Mouse (Mus musculus) heart, postnatal 0 days (tissue): Measurements from ENCODE around the gene Adrb1. TPM values are rescaled to one million over a fixed set of nuclear protein-coding genes. Genes with fewer than 3 reads are reported as not detected.

Source experiments
- ATAC-seq: fragments of 200-750 bp; cut with Nextera tagmentation; 2 replicates; pipeline ENCODE4 v1.8.0; 2017; ENCODE audit warnings: low read depth, moderate number of reproducible peaks, moderate library complexity; ENCODE audit not compliant: insufficient read depth
- DNase-seq: peaks from one replicate; pipeline ENCODE4 v3.0.0-alpha.2; 2016; ENCODE audit warnings: low spot score
- H3K27ac ChIP-seq: fragments of 300-500 bp; sonication (generic); 2 replicates; pipeline ENCODE4 v1.5.1; 2014; ENCODE audit warnings: low read depth, mild to moderate bottlenecking
- H3K27me3 ChIP-seq: fragments of 300-500 bp; sonication (generic); 2 replicates; pipeline ENCODE4 v1.6.1; 2014; ENCODE audit warnings: low read length, mixed read lengths; ENCODE audit not compliant: control insufficient read depth, insufficient read depth
- H3K36me3 ChIP-seq: fragments of 300-500 bp; sonication (generic); replicated peaks from 2 replicates; pipeline ENCODE4 v1.6.1; 2014; ENCODE audit warnings: low read length, mixed read lengths; ENCODE audit not compliant: control insufficient read depth, insufficient read depth
- H3K4me1 ChIP-seq: fragments of 300-500 bp; sonication (generic); 2 replicates; pipeline ENCODE4 v1.6.1; 2014; ENCODE audit warnings: antibody characterized with exemption; ENCODE audit not compliant: control insufficient read depth, insufficient read depth
- H3K4me2 ChIP-seq: fragments of 300-500 bp; sonication (generic); 2 replicates; pipeline ENCODE4 v1.6.1; 2014; ENCODE audit warnings: low read depth, mild to moderate bottlenecking, low read length, moderate library complexity
- H3K4me3 ChIP-seq: fragments of 300-500 bp; sonication (generic); 2 replicates; pipeline ENCODE4 v1.5.1; 2014; ENCODE audit warnings: low read depth, low read length
- H3K9ac ChIP-seq: fragments of 300-500 bp; sonication (generic); replicated peaks from 2 replicates; pipeline ENCODE4 v1.6.1; 2014; ENCODE audit warnings: low read depth, low read length, mixed read lengths
- H3K9me3 ChIP-seq: fragments of 300-500 bp; sonication (generic); replicated peaks from 2 replicates; pipeline ENCODE4 v1.6.1; 2016; ENCODE audit warnings: low read length; ENCODE audit not compliant: control insufficient read depth
- CTCF ChIP-seq: IDR thresholded peaks from 2 replicates; pipeline ENCODE4 v1.5.1; 2016; ENCODE audit warnings: antibody characterized with exemption, control low read depth, low read depth
- EP300 ChIP-seq: IDR thresholded peaks from 2 replicates; pipeline ENCODE4 v1.6.1; 2016; ENCODE audit warnings: antibody characterized with exemption, low read depth
- WGBS: fragments of 180-500 bp; shearing (Covaris S2); extraction: QIAGEN DNeasy Blood & Tissue Kit; methylation state at CpG from one replicate; pipeline ENCODE4 v1.1.7; 2014; 5-methylcytosine and 5-hydroxymethylcytosine counted together
- polyA plus RNA-seq: library from polyadenylated mRNA; unstranded; fragments of >200 nt; fragmentation: Nextera tagmentation; extraction: Ambion mirVana; gene quantifications from 2 replicates; pipeline ENCODE4 v1.2.1, GENCODE M21; 2015
- total RNA-seq: library from RNA; depleted of rRNA; stranded (reverse); fragments of >200 nt; gene quantifications from 2 replicates; pipeline ENCODE4 v1.2.3, GENCODE M21; 2014; ENCODE audit warnings: low replicate concordance

The Adrb1 gene
- total and polyA plus RNA-seq, 2 experiments from 2014 or later: 10.9 to 30.2 TPM

DNA sequence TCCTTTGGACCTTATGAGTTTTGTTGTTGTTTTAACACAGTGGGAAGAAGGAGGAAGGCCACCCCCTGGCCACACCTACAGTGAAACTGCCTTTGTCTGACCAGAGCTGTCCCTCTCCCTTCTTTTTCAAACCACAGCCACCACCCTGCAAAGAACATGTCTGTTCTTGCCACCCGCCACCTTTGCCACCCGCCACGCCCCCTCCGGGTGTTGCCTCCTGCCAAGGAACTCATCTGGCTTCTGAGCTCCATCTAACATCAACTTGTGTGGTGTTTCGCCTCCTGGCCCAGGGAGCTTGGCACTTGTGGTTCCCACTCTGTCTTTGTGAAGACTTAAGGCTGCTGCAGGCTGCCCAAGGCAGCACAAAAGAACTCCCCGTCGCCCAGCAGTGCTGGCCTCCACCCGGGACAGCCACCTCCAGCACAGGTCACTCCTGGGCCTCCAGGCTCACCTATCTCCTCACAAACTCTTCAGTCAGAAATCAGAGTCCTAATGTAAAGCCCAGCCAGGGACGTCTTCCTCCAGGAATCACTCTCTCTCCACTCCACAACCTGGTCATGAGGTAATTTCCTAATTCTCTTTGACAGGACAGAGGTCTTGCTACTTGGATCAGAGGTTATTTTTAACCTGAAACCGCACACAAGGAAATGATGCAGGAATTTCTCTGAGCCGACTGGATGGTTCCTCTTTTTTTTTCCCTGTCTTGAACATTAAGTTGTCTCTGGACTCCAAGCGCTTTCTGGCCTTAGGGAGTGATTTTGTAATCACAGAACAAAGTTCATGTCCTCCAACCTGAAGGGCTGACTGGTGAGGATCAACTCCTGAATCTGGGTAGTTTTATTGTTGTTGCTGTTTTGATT, 18.5 kb upstream of the Adrb1 start:
- peak overlapping the region; percentile 65; the same call in 1 of the 2 replicates for H3K27ac ChIP-seq
- no peak overlapping the region for H3K4me2 ChIP-seq
- peaks cover 34% of the 10 kb centered on the region for H3K4me1 ChIP-seq
- no peaks in the 10 kb centered on the region for H3K9me3 ChIP-seq
- peak overlapping the region; percentile 28 for H3K9ac ChIP-seq
- 0 out of 2 replicates have a peak, but pooled peaks have one; percentile 15 for ATAC-seq
- no peaks in the 10 kb centered on the region for H3K36me3 ChIP-seq
- no peaks in the 10 kb centered on the region for H3K27me3 ChIP-seq
- no peak for TF ChIP-seq CTCF
- TF ChIP-seq EP300: no peak
- 50% methylated on average over 12 of the region's 12 CpGs for WGBS
- DNase-seq: peak; percentile 59
- no peak overlapping the region for H3K4me3 ChIP-seq

DNA sequence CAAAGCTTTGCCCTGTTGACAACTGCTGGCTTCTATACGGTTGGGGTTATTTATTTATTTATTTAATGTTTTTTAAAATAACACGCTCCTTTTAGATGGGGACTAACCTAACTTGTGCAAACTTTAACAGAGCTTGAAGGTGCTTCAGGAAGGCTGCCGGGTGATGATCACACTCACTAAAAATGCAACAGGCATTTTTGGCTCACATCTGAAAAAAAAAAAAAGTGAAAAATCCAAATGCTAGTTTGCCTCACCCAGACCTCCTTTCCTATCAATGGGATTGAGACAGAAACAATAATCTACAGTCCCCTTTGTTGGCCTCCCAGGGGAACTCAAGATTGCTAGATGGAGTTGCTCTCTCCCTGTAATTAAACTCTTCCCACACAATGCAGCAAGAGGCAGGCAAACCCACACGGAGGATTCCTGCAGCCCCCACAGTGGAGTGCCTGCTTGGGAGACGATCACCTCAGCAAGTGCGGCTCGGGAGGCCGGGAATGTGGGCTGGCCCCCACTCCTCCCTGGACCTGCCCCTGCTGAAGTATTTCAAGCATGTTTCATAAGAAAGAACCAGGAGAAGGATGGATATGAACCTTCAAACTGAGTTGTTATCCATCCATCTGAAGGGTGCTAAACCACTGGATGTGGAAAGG, 16.8 kb upstream of the Adrb1 start:
- 27% methylated on average over 8 of the region's 8 CpGs for WGBS
- Histone ChIP-seq H3K9me3 (no peaks in the 10 kb centered on the region), H3K4me1 (peaks cover 34% of the 10 kb centered on the region), H3K27me3 (no peaks in the 10 kb centered on the region), H3K36me3 (no peaks in the 10 kb centered on the region), H3K27ac (no peak overlapping the region), H3K4me2 (no peak overlapping the region), H3K9ac (no peak overlapping the region), H3K4me3 (no peak overlapping the region)
- ATAC-seq (no peak), DNase-seq (no peak)
- TF ChIP-seq CTCF (no peak), EP300 (no peak)

DNA sequence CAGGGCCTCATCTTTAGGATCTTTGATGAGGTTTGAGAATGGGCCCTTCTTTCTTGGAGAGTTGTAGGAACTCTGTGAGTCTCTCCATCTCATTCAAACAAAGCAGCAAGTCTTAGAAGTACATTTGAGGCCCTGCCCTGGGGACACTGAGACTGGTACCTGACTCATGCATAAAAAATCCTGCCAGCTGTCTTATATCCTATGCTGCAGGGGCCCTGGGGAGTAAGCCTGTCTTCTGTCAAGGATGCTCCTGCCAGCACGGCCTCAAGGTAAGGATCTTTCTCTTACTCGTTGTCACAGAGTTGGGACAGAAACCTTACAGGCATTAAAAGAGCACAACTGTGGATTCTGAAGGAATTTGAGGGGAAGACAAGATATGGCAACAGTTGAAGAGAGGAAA, 13.2 kb upstream of the Adrb1 start:
- no peak for TF ChIP-seq EP300
- no peak for TF ChIP-seq CTCF
- H3K4me3 ChIP-seq: no peak overlapping the region
- H3K9ac ChIP-seq: no peak overlapping the region
- H3K36me3 ChIP-seq: no peaks in the 10 kb centered on the region
- no peak overlapping the region for H3K27ac ChIP-seq
- no peak overlapping the region for H3K4me2 ChIP-seq
- ATAC-seq: no peak
- no peak for DNase-seq
- H3K27me3 ChIP-seq: no peaks in the 10 kb centered on the region
- WGBS: 29% methylated on average over 2 of the region's 2 CpGs
- no peaks in the 10 kb centered on the region for H3K9me3 ChIP-seq
- peaks cover 9% of the 10 kb centered on the region; the same call in 1 of the 2 replicates for H3K4me1 ChIP-seq

DNA sequence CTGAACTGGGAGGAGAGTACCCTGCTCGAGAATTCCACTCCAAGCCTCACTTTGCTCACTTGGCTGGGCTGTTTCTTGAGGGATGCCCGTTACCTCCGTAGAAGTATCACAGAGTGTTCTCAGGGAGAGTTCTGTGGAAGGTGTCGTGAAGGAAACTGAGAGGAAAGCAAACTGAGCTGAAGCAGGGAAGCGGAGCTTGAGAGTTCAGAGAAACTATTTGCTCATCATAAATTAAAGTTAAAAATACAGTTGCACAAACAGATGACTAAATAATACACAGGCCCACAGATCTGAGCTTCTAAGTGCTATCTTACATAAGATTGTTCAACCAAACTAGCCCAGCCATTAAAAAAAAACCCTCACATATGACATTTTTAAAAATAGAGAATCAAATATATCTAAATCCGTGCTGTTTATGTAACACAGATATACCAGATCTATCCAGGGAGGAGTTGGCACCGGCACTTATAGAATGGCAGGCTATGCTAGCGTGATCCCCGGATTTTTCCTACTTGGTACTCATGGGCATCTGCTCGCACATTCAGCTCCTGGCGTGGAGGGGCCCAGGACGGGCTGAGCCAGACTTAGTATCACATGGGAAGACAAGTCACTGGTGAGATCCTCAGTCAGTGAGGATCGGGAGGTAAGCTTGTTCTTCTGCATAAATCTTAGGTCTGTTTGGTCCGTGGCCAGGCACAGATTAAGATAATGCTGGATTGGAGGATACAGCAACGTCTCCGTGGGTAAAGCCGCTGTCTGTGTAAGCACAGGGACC, 11.7 kb upstream of the Adrb1 start:
- Histone ChIP-seq H3K27ac (no peak overlapping the region), H3K36me3 (no peaks in the 10 kb centered on the region), H3K27me3 (no peaks in the 10 kb centered on the region), H3K4me2 (no peak overlapping the region), H3K9me3 (no peaks in the 10 kb centered on the region), H3K4me1 (peaks cover 2% of the 10 kb centered on the region; the same call in 1 of the 2 replicates), H3K9ac (no peak overlapping the region), H3K4me3 (no peak overlapping the region)
- ATAC-seq (no peak), DNase-seq (no peak)
- WGBS: 80% methylated on average over 17 of the region's 17 CpGs
- no peak for TF ChIP-seq EP300
- no peak for TF ChIP-seq CTCF

DNA sequence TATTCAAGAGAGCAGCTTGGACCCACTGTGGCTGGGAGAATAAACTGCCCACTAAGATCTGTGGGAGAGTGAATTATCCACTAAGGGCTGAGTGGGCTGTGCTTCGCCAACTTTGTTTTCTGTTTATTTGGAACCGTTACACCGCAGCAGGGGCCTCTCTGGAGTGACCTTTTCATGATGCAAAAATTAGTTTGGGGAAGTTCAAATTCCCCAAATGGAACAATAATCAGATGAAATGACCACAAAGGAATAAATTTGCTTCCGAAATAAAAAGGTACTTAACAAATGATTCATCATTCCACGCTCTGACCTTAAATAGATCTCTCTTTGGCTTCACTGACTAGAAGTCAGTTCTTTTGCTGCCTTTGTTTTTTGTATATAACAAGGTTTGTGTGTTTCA, 8.4 kb upstream of the Adrb1 start:
- H3K36me3 ChIP-seq: no peaks in the 10 kb centered on the region
- H3K4me1 ChIP-seq: no peaks in the 10 kb centered on the region
- no peak for TF ChIP-seq CTCF
- no peak for TF ChIP-seq EP300
- DNase-seq (no peak), ATAC-seq (no peak)
- H3K27ac ChIP-seq: no peak overlapping the region
- no peaks in the 10 kb centered on the region for H3K27me3 ChIP-seq
- 94% methylated on average over 5 of the region's 5 CpGs for WGBS
- H3K4me3 ChIP-seq: no peak overlapping the region
- H3K4me2 ChIP-seq: no peak overlapping the region
- no peak overlapping the region for H3K9ac ChIP-seq
- no peaks in the 10 kb centered on the region for H3K9me3 ChIP-seq
